Mouse (Mus musculus) erythroblast, embryonic 14.5 days (primary cell): ENCODE data around the gene Ncs1. TPM values are rescaled to one million over a fixed set of nuclear protein-coding genes. Genes with fewer than 3 reads are reported as not detected.

Experiments
- H3K27me3 ChIP-seq: 2 replicates; pipeline ENCODE4 v1.6.1; 2012; ENCODE audit warnings: inconsistent platforms; ENCODE audit not compliant: control insufficient read depth
- H3K36me3 ChIP-seq: 2 replicates; pipeline ENCODE4 v1.6.1; 2012; ENCODE audit warnings: mild to moderate bottlenecking, inconsistent platforms; ENCODE audit not compliant: control insufficient read depth
- H3K4me1 ChIP-seq: 2 replicates; pipeline ENCODE4 v1.6.1; 2012; ENCODE audit warnings: inconsistent platforms; ENCODE audit not compliant: control insufficient read depth
- H3K4me3 ChIP-seq: replicated peaks from 2 replicates; pipeline ENCODE3; 2012; ENCODE audit warnings: moderate library complexity, mild to moderate bottlenecking, inconsistent platforms
- H3K9me3 ChIP-seq: 2 replicates; pipeline ENCODE4 v1.6.1; 2012; ENCODE audit warnings: low read length, inconsistent platforms, mixed read lengths; ENCODE audit not compliant: control insufficient read depth
- GATA1 ChIP-seq: IDR thresholded peaks from 2 replicates; pipeline ENCODE4 v1.6.1; 2012; ENCODE audit warnings: low read length, inconsistent platforms, mixed read lengths
- TAL1 ChIP-seq: IDR thresholded peaks from 3 replicates; pipeline ENCODE4 v1.6.1; 2012; ENCODE audit warnings: low read length, inconsistent platforms, mixed read lengths
- polyA plus RNA-seq: library from polyadenylated mRNA; stranded (reverse); fragments of >175 nt; gene quantifications from 2 replicates; pipeline ENCODE4 v1.2.3, GENCODE M21; 2012

Ncs1 gene
- polyA plus RNA-seq, result not detected in 2 replicates

DNA sequence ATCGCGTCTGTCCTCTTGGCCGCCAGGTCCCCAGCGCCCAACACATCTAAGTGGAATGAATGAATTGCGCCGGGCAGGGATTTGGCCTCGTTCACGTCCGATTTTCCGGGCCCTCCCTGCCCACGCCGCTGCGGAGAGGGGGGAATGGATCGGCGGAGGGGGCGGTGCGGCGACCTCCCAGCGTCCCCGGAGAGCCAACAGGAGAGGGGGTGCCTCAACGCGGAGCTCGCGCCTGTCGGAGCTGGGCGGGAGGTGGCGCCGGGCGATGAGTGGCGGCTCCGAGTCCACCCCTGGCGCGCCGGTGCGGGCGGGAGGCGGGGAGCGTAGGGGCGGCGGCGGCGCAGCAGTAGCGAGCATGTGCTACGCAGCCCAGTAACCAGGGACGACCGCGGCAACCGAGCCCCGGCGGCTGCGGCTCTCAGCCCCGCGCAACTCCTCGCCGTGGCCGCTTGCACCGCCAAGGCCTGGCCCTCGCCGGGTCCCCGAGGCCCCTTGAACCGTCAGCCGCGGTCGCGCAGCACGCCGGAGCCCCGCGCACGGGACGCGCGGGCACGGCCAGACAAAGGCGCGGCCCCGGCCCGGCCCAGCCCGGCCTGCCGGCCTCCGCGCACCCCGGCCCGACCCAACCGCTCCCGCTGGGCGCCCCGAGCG is at the start of gene Ncs1:
TSS of gene Ncs1 (plus strand) at position 333 of the 651 bp plus-strand sequence.
- no peak for TF ChIP-seq GATA1
- TF ChIP-seq TAL1, result no peak
- Histone ChIP-seq H3K36me3 (no peaks in the 10 kb centered on the region), H3K27me3 (peaks cover 66% of the 10 kb centered on the region), H3K9me3 (no peaks in the 10 kb centered on the region), H3K4me3 (peak within 1 kb of the TSS; percentile 26), H3K4me1 (no peaks in the 10 kb centered on the region)

- Histone ChIP-seq H3K27me3 (no peaks in the 10 kb centered on the region), H3K4me1 (no peaks in the 10 kb centered on the region), H3K36me3 (peaks cover 54% of the 10 kb centered on the region), H3K4me3 (no peak overlapping the region), H3K9me3 (no peaks in the 10 kb centered on the region)
- TF ChIP-seq GATA1 (no peak), TAL1 (no peak)
These were observed 47.0 kb upstream of the Ncs1 start for GRCm38 (mm10) chr2:31198621-31199020.

GRCm38 (mm10) chr2:31200051-31200450 is 45.6 kb upstream of the Ncs1 start:
- peaks cover 43% of the 10 kb centered on the region for H3K36me3 ChIP-seq
- TF ChIP-seq TAL1, result no peak
- no peak for TF ChIP-seq GATA1
- H3K4me3 ChIP-seq, result no peak overlapping the region
- H3K27me3 ChIP-seq, result no peaks in the 10 kb centered on the region
- no peaks in the 10 kb centered on the region for H3K9me3 ChIP-seq
- no peaks in the 10 kb centered on the region for H3K4me1 ChIP-seq

GRCm38 (mm10) chr2:31201851-31202250 is 43.8 kb upstream of the Ncs1 start:
- Histone ChIP-seq H3K27me3 (no peaks in the 10 kb centered on the region), H3K9me3 (no peaks in the 10 kb centered on the region), H3K4me1 (no peaks in the 10 kb centered on the region), H3K4me3 (no peak overlapping the region), H3K36me3 (peaks cover 35% of the 10 kb centered on the region)
- no peak for TF ChIP-seq TAL1
- no peak for TF ChIP-seq GATA1

DNA sequence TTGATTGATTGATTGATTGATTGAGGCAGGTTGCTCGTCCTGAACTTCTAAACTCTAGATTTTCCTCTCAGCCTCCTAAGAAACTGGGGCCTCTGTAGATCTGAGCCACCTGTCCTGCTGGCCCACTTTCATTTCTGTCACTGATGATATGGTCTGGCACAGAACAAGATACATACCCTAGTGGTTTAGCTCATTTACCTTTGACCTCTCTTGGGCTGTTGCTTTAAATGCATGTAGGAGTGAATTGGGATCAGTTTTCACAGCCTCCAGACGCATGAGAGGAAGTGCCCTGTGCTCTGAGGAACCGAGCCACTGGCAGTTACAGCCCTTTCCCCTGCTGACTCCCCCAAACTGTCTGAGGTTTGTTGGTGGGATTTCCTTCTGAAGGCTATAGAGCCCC is 43.3 kb upstream of the Ncs1 start:
- H3K27me3 ChIP-seq, result no peaks in the 10 kb centered on the region
- no peak overlapping the region for H3K4me3 ChIP-seq
- TF ChIP-seq GATA1 (no peak), TAL1 (no peak)
- H3K36me3 ChIP-seq, result peaks cover 31% of the 10 kb centered on the region
- H3K4me1 ChIP-seq, result no peaks in the 10 kb centered on the region
- H3K9me3 ChIP-seq, result no peaks in the 10 kb centered on the region

DNA sequence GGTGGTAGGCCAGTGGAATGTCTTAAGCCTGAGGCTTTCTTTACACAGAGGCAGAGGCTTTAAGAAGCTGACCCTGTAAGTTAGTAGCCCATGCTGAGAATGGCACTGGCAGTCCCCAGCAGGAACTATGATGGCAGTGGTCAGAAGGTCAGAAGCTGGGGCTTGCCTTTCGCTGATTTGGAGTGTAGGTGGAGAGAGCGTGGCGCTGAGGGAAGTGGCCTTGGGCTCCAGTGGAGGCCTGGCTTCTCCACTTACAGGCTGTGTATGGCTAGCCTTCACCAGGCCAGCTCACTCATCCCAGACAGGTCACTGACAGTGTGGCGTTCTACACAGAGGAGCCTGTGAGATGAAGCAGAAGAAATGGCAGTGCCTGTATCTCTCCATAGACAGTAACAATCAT is 42.7 kb upstream of the Ncs1 start:
- no peak for TF ChIP-seq GATA1
- no peak for TF ChIP-seq TAL1
- Histone ChIP-seq H3K27me3 (no peaks in the 10 kb centered on the region), H3K4me3 (no peak overlapping the region), H3K4me1 (no peaks in the 10 kb centered on the region), H3K9me3 (no peaks in the 10 kb centered on the region), H3K36me3 (peaks cover 27% of the 10 kb centered on the region)

- Histone ChIP-seq H3K9me3 (no peaks in the 10 kb centered on the region), H3K27me3 (no peaks in the 10 kb centered on the region), H3K36me3 (peaks cover 33% of the 10 kb centered on the region), H3K4me1 (no peaks in the 10 kb centered on the region), H3K4me3 (no peak overlapping the region)
- TF ChIP-seq GATA1 (no peak), TAL1 (no peak)
These were observed 40.9 kb upstream of the Ncs1 start for GRCm38 (mm10) chr2:31204677-31205076.

DNA sequence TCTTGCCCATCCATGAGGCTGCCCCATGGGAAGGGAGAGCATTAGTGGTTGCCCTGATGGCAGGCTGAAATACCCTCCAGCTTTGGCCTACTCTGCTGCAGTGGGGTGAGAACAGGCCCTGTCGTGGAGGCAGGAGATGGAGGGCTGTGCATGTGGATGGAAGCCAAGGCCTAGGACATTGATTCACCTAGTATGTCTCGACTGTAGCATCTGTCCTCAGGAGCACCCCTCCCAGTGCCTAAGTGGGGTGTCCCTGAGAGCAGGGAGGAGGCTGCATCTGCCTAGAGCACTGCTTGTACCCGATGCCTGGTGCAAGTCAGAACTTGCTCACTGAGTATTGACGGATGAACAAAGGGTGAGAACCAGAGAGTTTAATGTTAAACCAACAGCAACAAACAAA is 39.4 kb upstream of the Ncs1 start:
- no peaks in the 10 kb centered on the region for H3K4me1 ChIP-seq
- H3K27me3 ChIP-seq, result no peaks in the 10 kb centered on the region
- no peaks in the 10 kb centered on the region for H3K9me3 ChIP-seq
- H3K36me3 ChIP-seq, result peaks cover 37% of the 10 kb centered on the region
- TF ChIP-seq GATA1, result no peak
- TF ChIP-seq TAL1, result no peak
- H3K4me3 ChIP-seq, result no peak overlapping the region

- Histone ChIP-seq H3K9me3 (no peaks in the 10 kb centered on the region), H3K4me3 (no peak overlapping the region), H3K4me1 (no peaks in the 10 kb centered on the region), H3K27me3 (no peaks in the 10 kb centered on the region), H3K36me3 (peaks cover 40% of the 10 kb centered on the region)
- TF ChIP-seq TAL1 (no peak), GATA1 (no peak)
These were observed 38.7 kb upstream of the Ncs1 start for GRCm38 (mm10) chr2:31206882-31207281.

DNA sequence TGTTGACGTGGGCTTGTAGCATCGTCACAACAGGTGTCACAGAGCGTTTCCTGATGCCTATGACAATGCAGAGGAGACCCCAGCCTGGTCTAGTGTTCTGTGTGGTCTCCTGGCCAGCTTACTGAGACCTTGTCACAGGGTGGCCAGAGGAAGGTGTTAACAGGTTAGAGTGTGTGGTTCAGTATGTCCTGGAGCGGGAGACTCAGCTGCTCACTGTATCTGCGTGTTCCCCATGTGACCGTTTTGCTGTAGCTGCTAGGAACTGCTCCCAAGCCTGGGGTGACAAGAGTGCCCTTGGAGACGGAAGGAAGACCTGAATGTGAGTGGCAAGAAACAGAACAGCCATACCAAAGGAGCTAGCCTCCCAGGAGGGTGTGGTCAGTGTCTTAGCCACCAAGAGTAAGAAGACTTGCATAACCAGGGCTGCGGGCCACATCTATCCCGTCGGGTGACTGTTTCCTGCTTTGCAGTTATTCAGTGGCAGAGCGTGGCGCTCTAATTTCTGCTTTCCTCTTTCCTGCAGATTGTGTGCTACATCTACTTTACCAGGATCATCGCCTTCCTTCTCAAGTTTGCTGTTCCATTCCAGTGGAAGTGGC is 37.0 kb upstream of the Ncs1 start:
- H3K4me1 ChIP-seq, result no peaks in the 10 kb centered on the region
- H3K4me3 ChIP-seq, result no peak overlapping the region
- H3K27me3 ChIP-seq, result no peaks in the 10 kb centered on the region
- no peak for TF ChIP-seq TAL1
- no peak for TF ChIP-seq GATA1
- no peaks in the 10 kb centered on the region for H3K9me3 ChIP-seq
- H3K36me3 ChIP-seq, result peaks cover 53% of the 10 kb centered on the region
